Mouse (Mus musculus) spleen, postnatal 4 days (tissue): Measurements from ENCODE around the gene Tmed2.
A peak's percentile ranks its signal among the peaks of the same experiment; 100 is the strongest.
"Not testable (repeated sequence)": the region's sequence is repeated elsewhere in the genome, so short reads cannot be mapped to it uniquely, and the experiment has no call there.

Experiments used
- DNase-seq, 2 experiments: peaks; one replicate each; pipeline ENCODE4 v3.0.0; 2022; ENCODE audit warnings: low spot score in 2 of 2

Tmed2 gene

DNA sequence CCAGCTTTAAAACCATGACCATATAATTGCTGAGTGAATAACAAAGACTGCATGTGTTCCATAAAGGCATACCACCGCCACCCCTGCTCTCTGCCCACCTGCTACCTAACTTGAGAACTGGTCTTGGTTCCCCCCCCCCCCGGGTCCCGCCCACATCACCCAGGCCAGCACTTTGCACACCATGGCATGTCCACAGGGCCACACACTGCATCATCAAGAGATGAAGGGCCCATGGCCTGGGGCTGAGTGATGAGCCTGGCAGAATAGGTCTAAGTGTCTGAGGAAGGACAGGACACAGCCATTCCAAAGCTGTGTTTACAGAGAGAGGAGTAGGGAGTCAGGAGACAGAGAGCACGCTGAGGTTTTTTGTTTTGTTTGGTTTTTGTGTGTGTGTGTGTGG, 12.1 kb upstream of the Tmed2 start:
- DNase-seq: no peak

DNA sequence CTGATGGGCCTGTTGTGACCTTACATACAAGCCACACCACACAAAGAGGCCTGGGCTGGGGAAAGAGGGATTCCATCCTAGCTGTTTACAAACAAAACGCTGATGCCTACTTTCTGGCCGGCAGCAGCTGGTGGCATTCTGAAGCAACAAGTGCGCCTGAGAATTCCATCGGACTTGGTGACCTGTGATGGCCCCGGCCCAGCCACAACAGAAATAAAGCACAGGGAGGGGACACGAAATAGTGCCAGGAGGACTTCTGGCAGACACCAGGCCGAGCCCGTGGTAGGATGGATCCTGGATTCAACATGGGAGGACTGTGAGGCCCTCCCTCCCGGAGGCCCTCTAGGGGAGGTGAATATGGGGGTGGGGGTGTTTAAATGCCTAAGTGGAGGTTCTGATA, 11.7 kb upstream of the Tmed2 start:
- no peak for DNase-seq

DNA sequence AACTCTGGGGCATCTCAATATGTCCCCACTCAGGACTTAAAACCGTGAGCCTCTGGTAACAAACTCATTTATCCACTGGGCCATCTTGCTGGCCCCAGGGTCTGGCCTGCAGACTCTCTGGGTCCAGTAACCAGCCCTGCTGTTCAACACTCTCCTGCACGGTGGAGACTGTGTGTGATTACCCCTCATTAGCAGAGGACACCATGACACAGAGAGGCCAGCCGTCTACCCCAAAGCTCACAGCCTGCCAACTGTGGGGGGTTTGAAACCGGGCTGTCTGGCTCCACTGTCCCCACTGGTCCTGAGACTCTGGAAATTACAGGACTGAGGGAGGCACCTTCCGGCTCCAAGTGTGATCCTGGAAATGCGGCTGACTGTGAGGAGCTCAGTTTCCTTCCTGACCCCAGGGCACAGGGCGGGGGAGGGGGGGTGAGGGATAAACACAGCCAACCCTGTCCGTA, 11.3 kb upstream of the Tmed2 start:
- no peak for DNase-seq

DNA sequence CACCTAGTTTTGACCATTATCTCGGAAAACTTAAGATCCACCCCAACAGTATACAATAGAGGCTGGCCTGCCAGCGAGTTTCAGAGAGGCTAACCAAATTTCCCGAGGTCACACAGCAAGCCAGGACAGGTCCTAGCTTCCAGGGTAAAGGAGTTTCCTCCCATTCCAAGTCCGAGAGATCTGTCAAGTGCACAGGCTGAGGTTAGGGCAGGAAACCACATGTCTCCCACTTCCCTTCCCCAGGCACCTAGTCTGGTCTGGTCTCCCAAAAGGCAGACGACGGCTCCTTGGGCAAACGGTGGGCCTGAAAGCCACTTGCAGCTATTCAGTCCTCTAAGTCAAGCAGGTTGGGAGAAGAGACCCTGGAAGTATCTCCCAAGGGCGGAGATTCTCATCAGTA, 10.8 kb upstream of the Tmed2 start:
- no peak for DNase-seq

DNA sequence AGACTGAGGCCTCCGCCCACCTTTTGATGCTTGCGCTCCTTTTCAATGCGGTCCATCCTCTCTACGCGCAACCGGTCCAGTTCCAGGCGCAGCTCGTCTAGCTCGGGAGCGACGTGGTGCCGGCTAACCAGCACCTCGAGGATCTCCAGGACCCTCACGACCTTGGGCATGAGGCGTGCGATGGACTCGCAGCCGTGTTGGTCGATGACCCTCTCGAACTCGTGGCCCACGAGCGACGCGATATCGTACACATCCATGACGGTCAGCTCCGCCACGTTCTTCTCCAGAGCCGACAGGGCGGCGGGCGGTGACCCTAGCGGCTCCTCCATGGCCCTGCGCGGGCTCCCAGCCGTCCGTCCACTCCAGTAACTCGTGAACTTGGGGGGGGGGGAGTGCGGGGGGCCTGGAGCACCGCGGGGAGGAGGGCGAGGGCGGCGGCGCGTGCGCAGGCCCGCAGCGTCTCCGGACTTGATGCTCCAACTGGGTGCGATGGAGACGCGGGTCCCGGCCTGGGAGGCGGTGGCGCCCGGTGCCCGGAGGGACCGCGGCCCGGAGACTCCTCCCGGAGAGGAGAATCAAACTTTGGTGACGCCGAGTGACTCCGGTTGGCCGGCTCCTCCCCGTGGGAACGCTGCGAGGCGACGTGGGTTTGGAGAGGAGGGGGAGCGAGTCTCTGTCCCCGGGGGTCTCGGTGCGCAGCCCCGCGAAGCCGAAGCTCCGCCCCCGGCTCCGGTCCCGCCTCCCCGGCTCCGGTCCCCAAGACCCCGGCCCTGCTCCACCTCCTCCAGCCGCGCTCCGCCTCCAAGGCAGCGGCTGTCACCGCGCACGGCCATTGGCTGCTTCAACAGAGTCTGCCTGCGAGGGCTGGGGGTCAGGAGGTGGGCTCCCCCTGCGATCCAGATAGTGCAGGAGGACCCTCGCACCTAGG, 9.6 kb upstream of the Tmed2 start, which contains the start of gene Rilpl1:
Rilpl1 (minus strand) TSS at position 737 of the 928 bp plus-strand sequence.
- peak; percentile 57 to 76 for DNase-seq

DNA sequence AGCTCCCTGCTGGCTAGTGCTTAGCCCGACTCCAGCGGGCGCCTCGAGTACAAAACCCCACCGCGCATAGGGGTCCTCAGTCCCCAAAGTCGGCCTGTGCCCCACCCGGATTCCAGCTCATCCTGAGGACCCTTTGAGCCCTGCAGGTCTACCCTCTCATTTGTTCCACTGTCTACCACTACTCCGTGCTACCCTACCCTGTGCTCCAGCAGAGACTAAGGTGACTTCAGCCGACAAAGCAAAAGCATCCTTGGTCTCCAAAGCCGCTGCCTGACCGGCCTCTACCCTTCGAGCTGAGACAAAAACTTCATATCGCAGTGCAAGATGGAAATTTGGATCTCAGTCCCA, 8.9 kb upstream of the Tmed2 start:
- DNase-seq: no peak

DNA sequence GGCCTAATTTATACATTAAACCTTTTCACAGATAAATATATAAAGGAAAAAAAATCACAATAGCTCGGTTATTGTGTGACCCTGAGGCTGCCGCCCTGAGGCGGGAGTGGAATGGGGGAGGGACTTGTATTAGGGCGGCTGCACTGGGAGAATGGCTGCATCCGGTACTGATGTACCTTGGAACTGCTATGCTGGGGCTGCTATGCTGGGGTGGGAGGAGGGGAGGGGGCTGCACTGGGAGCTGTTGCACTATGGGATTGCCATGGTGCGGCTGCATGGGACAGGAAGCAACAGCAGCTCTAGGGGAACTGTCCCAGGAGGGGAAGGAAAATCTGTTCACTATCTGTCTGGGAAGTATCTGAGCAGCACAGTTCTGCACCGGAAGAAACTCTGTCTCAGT, 8.0 kb upstream of the Tmed2 start:
- no peak for DNase-seq

DNA sequence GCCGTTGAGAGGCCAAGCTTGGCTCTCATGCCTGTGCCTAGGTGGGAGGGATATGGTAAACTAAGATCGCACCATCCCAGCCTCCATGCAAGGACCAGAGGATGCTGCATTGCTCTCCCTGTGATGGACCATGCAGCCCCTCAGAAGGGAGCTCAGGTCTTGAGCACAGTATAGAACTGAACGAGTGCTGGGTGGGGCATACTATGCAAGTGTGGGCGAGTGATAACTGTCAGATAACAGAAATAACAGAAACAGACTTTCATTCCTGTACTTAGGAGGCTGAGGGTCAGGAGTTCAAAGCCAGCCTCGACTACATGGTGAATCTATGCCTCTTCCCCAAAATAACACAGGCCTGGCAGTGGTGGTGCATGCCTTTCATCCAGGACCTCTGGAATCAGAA, 5.5 kb upstream of the Tmed2 start:
- DNase-seq: no peak

DNA sequence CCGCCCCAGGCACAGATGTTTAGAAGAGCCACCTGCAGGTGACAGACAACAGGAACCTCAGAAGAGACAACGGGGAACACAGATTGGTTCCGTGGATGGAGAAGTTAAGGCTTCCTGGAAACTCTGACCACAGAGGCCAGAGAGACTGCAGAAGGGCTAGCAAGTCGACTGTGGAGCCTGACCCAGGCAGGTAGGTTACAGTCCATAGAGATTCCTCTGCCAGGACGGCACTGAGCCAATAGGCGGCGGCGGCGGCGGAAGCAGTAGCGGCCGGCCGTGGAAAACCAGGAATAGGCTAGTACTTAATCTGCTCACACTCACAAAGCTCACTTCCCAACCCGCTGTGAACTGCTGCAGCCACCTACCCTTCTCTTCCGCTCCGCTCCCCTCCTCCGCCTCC, 3.7 kb upstream of the Tmed2 start:
- DNase-seq: peak in 1 of 2 experiments; percentile 35

DNA sequence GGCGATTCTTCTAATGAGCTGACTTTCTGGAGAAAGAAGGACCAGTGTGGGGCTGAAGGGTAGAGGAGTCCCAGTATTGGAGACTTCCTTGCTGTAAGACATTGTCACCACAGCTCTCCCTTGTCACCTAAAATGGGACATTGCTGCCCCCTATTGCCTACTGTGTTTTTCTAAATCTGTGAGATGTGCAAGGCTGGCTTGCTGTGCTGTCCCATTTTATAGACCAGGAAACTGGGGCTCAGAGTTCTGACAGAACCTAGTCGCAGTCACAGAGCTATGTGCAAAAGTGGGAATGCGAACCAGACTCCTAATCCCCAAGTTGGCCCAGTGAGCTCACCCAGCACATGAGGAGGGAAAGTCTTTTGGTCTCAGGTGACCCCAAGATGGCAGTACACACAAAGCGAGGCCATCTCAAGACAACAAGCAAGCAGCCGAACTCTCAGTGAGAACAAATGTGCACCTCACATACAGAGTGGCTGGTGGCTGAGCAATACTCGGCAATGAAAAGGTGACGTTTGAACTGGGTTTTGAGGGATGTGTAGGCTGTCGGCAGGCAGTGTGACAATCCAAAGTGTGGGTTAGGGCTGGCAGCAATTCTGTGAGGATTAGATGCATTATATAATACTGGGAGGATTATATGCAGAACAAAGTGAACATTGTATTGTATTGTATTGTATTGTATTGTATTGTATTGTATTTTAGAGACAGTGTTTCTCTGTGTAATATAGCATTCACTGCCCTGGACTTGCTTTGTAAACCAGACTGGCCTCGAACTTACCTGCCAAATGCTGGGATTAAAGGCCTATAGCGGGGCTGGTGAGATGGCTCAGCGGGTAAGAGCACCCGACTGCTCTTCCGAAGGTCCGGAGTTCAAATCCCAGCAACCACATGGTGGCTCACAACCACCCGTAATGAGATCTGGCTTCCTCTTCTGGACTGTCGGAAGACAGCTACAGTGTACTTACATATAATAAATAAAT, 1.4 kb upstream of the Tmed2 start:
- DNase-seq: peak; percentile 68 to 78

DNA sequence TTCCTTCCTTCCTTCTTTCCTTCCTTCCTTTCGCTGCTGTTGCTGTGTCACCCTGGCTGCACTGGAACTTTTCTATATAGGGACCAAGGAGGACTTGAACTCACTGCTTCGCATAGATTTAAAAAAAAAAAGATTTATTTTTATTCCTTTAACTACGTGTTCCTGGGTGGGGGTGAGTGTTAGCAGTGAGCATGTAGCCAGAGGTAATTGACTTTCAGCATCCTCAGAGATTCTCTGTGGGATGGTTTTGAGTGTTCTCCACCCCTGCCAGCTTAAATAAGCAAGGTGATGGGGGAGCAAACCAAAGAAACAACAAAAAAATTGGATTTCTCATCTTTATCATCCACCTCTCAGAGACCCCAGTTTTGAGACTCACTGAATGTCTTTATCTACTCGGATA, 590 bp upstream of the Tmed2 start:
- no peak for DNase-seq

DNA sequence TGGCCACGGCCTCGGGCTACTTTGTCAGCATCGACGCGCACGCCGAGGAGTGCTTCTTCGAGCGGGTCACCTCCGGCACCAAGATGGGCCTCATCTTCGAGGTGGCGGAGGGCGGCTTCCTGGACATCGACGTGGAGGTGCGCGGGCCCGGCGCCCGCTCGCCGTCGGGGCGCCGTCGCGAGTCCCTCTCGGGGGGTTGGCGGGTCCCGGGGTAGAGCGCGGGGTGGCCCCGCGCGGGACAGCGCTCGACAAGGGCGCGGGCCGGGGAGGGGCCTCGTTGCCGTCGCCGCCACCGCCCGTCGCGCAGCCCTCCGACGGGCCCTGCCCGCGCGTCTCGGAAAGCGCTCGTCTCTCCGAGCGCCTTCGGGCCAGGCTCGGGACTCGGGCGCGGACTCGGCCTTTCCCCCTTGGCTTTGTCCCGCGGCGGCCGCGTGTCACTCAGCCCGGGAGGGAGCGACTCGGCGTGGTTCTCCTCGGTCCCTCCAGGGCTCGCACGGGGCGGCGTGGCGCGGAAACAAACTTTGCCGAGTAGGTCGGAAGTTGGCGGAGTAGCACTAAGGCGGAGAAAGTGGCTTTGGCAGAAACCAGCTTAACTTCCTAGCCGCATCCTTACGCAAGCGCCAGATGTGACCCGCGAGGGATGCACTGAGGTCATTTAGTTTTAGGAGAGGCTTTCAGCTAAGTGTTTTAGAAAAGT, 558 bp downstream of the Tmed2 start:
- peak; percentile 65 to 86 for DNase-seq

DNA sequence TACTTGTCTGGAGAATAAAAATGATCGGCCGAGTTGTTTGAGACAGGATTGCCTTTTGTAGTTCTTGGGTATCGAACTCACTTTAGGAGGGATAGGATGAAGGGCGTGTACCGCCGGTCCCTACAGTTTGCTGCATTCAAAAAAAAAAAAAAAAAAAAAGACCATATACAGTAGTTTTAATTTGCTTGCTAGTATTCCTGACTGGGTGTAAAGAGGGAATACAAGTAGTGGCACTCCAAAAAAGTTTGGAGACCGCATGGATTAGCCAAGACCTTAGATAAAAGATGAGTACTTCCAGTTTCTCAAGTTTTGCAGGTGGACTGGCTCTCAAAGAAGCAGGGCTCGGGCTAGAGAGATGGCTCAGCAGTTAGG, 1.1 kb downstream of the Tmed2 start:
- no peak for DNase-seq

DNA sequence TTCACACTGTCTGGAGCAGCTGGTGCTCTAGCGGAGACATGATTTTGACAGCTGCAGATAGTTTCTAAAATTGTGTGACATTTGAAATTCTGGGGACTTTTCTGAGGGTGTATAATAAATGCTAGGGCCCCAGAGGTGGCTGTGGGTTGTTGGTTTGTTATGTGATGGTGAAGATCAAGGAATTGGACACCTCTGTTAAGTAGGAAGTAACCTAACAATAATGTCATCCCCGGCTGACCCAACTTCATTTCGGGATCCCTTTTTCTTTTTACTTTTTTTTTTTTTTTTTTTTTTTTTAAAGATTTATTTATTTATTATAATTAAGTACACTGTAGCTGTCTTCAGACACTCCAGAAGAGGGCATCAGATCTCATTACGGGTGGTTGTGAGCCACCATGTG, 10.2 kb downstream of the Tmed2 start:
- not testable (repeated sequence) for DNase-seq

DNA sequence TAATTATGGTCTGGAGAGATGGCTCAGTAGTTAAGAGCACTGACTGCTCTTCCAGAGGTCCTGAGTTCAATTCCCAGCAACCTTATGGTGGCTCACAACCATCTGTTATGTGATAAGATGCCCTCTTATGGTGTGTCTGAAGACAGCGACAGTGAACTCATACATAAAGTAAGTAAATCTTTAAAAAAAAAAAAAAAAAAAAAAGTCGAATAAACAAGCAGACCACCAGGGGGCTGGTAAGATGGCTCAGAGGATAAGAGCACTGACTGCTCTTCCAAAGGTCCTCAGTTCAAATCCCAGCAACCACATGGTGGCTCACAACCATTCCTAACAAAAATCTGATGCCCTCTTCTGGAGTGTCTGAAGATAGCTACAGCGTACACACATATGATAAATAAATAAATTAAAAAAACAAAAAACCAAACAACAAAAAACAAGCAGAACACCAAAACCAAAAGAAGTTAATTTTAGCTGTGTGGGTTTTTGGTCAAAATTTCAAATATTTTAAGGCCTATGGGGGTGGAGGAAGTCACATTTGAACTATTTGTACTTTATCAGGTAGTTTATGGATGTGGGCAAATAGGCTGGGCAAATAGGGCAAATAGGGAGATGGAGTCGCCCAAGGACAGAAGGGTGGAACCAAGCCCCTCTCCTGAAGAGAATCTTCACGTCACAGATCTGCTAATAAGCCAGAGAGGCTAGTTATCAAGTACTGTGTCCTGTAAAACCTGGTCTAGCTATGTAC, 11.0 kb downstream of the Tmed2 start:
- not testable (repeated sequence) for DNase-seq

DNA sequence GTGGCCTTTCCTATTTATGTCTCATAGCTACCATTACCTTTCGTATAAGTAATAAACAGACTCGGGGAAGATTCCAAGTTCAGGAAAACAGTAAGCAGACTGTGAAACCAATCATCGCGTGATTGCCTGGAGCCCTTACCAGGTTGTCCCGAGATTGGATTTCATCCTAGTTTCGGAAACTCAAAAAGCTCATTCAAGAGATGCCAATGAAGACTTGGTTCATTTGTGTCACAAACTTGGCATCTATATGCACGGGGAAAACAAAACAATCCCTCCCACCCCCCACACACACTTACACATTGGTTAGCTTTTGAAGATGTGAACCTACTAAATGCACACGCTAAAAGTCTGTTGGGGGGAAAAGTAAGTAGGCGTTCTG, 11.6 kb downstream of the Tmed2 start:
- DNase-seq: no peak

DNA sequence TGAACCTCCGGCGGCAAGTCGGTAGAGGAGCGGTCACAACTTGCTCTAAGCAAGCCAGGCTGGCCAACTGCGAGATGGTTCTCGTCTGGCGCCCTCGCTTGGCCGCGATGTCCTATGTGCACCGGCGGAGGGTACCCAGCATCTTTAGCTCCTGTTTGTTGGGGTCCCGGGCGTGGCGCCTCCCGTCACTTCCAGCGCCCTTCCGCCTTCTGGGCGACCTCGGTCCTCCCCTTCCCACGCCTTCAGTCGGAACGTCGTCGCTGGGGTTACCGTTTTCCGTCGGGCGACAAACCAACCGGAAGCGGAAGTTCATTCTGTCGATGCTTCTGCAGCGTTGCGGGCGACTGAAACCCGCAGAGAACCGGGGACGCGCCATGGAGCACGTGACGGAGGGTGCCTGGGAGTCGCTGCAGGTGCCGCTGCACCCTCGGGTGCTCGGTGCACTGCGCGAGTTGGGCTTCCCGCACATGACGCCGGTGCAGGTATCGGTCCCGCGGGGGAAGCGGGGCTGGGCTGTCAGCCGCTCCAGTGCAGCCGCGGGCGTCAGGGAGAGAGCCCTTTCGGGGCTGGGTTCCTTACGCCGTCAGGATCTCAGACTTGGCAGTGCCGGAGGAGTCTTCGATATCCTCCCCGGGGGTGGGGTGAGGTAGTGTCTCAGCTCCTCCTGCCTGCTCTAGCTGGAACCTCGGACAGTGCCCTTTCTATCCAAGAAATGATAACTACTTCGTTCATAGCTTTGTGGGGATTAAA, 12.2 kb downstream of the Tmed2 start, which contains the start of gene Ddx55:
Ddx55 (plus strand) TSS at position 307 of the 750 bp plus-strand sequence.
- DNase-seq: peak; percentile 91 to 95

DNA sequence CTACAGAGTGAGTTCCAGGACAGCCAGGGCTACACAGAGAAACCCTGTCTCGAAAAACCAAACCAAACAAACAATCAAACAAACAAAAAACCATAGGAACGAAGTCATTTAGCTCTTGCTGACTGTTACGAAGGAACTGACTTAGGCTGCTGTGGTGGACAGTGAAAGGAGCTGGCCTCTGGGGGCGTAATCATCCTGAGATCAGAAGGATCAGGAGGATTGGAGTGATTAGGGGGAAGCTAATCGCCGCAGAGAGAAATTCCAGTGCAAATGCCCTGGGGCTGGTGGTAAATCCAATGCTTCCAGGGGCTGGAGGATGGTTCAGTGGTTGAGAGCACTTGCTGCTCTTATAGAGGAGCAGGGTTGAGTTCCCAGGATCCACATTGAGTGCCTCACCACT, 13.1 kb downstream of the Tmed2 start:
- DNase-seq: no peak

DNA sequence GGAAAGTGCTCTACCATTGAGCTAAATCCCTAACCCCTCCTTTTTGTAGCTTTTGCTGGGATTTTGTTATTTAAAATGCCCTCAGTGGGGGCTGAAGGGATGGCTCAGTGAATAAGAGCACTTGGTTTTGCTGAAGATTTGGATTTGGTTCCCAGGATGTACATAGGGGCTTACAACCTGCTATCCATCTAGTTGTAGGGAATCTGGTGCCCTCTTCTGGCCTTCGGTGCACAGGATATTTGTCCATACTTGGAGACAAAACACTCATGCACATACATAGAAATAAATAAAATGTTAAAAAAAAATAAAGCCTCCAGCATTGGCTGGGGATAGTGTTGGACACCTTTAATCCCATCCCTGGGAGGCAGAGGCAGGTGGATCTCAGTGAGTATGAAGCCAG, 14.7 kb downstream of the Tmed2 start:
- no peak for DNase-seq

DNA sequence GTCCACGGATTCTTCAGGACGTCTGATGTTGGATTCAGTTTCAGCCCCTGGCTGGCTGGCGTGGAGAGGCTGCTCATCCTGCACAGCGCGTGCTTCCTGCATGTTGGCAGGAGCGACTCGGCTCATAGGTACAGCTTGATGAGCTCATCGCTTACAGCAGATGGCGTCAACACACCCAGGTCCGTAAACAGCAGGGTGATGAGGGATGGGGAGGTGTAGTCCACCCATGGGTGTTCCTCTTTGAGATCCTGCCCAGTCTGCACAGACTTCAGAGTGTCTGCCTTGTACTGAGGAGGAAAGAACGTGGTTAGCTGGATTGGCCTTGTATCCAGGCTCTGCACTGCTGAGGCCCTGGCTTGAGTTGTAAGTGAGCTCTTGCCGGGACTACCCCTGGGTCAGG, 30.6 kb downstream of the Tmed2 start:
- no peak for DNase-seq
